Mouse (Mus musculus): ENCODE measurements around the gene Cntnap5a.

DNA sequence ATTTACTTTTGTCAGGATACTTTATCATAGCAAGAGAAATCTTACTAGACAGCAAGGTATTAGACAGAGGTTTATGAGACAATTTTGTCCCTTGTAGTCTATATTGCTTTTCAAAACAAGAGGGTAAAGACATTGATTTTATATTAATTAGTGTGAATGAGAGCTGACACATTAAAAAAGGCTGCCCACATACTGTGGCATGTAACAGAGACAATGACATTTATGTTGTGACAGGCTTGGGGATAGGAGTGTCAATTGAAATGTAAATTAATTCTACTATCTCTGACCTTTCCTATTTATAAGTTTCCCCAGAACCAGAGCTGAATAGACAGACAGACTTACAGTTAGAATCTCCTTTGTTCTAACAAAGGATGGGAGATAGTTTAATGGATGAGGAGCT lies 596.6 kb downstream of the Cntnap5a start:
- TF ChIP-seq CTCF (IDR thresholded peaks at IDR 0.05; ENCODE audit: control insufficient read depth, insufficient read depth, low read length) (no peak), POLR2A (IDR thresholded peaks at IDR 0.05; ENCODE audit: borderline replicate concordance, control insufficient read depth, low read depth, low read length) (no peak)

All from bone marrow, adult 2 months (tissue).